Mouse (Mus musculus): ENCODE data around the gene Fastkd2.
A peak's percentile ranks its signal among the peaks of the same experiment; 100 is the strongest.

Gene Fastkd2

DNA sequence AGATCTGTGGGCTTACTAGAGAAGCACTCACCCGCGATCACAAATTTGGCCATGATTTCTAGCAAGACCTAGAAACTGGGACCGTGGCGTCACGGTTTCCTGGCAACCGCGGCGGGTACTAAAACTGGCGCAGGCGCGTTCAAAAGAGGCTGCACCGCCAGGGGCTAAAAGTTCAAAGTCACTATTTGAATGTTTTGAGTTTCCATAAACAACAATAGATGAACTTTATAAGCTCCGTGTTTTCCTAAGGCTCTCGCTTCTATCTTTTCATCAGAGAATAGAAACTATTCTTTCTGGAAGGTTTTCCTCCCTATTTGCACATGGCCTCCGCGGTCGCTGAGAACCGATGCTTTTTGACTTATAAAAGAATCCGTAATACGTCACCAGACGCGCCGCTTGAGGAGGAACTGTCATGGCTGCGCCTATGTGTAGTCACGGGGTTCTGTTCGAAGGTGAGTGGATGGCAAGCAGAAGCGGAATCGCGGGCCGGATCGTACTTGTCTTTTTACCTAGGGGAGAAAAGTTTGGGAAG is at the start of gene Fastkd2, which contains the start of gene Mdh1b:
Fastkd2 (plus strand) TSS at position 375 of the 532 bp plus-strand sequence.
Mdh1b (minus strand) TSS at position 79 of the 532 bp plus-strand sequence.
- peak; percentile 90 for DNase-seq (ENCODE audit: low read depth, low spot score)

DNA sequence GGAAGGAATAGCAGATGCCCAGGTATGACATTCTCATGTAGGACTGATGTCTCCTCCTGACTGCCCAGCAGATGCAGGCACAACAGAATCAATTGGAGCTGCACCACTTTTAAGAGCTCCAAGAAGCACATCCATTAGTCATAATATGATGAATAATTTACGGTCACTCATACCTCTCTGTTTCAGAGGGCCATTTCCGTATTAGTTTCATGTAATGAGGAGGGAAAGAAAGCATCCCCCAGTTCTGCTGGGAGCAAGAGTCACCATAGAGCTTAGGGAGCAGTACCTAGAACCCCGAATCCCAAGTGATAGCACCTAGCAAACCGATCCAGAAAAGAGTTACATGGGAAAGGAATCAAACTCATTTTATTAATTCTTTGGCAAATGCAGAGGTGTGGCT is 43.6 kb upstream of the Fastkd2 start, which contains the start of gene Dytn:
Dytn (minus strand) TSS at position 101 of the 400 bp plus-strand sequence.
- DNase-seq (ENCODE audit: low read depth, low spot score), result no peak

DNA sequence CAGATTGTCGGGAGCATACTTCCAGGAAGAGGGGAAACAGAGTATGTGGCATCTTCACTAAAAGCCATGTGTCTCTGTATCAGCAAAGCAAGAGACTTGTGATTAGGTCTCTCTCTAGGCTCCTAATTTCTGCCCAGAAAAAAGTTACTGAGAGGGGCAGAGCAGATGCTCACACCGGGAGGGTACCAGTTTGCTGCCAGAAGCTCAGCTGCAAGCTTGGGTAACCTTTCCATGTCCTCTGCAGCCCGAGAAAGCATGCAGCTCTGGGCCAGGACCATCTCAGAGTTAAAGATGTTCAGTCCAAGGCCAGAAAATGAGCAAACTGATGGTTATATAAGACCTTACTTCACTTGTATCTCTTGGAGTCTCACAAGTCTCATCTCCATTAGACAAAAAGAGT is 33.6 kb upstream of the Fastkd2 start:
- no peak for DNase-seq (ENCODE audit: low read depth, low spot score)

DNA sequence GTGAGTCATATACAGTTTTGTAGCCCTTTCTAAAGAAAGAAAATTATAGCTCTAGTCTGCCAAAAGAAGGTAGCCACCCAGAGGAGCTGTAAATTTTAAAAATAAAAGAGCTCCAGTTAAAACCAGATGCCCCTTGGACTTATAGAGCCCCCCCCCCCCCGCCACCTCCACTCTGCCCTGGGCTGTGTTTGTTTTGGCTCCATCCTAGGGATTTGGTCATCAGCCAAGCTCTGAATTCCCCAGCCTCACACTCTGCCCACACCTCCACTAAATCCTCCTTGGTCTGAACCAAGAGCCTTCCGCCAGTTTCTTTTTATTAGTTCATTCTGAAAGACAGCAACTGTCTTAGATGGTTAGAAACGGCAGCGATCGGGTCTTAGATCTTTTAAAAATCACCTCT is 24.7 kb upstream of the Fastkd2 start:
- no peak for DNase-seq (ENCODE audit: low read depth, low spot score)

DNA sequence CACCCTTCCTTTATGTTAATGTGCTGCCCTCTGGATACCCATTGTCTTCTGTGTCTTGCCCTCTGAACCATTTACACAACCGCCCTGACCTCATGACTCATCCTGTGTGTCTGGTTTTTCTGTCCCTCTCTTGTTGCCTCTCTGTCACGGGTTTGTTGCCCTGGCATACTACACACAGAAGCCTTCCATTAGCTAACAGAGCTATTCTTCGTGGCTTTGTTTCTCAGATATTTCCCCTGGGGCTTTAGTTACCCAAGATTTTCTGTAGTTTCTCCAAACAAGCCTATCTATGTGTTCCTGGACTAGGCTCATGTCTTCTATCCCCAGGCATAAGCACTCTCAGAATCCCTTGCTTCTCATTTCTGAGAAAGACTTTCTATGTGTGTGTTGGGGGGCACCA is 21.5 kb upstream of the Fastkd2 start:
- DNase-seq (ENCODE audit: low read depth, low spot score), result no peak

DNA sequence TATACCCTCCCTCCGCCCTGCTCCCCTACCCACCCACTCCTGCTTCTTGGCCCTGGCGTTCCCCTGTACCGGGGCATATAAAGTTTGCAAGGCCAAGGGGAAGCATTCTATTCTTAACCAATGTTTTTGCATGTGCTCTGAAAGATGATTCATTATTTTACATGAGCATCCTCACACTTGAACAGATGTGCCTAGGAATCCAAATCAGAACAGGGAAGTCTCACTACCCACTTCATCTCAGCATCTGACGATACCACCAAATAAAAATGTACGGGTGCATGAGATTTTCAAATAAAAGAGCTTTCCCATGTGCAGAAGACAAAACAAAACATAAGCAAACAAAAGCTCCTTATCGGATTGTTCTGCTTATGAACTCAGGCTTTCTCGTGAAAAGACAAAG is 10.3 kb upstream of the Fastkd2 start:
- no peak for DNase-seq (ENCODE audit: low read depth, low spot score)

DNA sequence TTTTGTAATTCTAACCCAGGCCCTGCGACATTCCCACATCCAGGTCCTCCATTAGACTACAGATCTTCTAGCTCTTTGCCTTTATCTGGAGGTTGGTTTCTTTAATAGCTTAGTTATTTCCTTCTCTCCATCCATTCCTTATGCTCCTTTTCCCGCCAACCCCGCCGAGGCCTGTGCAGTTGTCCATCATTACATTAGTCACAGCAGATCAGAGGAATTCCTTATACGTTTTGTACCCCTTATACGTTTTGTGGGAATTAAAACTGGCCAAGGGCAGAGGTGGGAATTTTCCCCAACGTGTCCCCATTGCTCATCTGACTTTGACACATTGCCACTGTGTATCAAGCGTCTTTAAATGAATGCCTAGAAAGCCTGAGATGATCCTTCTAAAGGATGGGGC is 618 bp upstream of the Fastkd2 start:
- no peak for DNase-seq (ENCODE audit: low read depth, low spot score)

DNA sequence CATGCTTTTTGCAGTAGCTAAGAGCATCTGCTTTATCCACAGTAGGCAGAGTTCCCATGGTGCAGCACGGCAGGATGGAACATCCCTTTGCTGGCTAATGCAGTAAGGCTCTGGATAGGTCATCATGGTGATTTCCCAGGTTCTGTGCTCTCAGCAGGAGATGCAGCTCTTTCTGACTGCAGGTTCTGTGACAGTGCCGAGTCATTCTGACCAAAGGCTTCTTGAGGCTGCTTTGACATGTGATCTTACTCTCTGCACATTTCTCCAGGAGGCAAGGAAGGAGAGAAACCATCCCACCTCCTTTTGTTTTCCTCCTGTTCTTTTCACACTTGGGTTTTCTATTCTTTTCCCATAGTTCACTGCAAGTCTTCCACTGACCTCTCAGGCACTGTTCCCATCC is 25.6 kb downstream of the Fastkd2 start:
- no peak for DNase-seq (ENCODE audit: low read depth, low spot score)

DNA sequence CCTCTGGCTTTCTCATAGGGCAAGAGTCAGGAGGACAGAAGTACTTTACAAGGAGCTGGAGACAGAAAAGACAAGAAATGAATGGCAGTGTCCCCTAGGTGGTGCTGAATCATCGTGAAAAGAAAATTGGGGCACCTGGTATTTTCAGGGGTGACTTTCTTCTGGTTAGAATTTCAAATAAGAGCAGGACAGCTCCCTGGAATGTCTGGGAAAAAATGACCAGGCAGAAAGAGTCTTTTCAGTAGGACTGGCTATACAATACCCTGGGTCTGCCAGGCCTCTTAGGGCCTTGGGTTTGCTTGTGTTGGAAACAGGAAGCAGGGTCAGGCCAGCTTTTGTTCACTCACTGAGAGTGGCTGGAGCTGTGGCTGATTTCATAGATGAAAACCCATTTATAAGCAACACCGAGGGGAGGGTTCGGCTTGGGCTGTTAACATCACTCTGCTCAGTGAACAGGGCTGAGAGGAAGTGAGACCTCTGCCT is 32.8 kb downstream of the Fastkd2 start:
- peak; percentile 59 for DNase-seq (ENCODE audit: low read depth, low spot score)

DNA sequence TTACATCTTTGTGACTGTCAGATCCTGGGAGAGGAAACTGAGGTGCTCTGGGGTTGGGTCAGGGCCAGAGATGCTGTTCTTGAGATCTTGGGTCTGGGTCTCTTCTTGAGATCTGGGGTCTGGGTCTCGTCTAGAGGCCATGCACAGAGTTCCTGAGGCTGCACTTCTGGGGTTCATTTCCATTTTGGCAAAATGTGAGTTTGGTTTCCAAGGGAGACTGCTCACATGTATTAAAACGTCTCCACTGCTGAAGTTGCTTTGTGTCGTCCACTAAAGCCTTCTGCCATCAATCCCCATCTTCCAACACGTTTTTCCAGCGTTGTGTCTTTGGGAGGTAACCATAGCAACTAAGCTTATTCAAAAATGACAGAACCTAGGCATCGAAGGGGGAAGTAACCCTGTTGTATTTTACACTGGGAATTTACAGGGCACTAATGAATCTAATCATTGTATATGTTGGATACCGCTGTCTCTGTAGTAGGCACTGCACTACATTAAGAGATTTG is 33.5 kb downstream of the Fastkd2 start:
- DNase-seq (ENCODE audit: low read depth, low spot score), result no peak

DNA sequence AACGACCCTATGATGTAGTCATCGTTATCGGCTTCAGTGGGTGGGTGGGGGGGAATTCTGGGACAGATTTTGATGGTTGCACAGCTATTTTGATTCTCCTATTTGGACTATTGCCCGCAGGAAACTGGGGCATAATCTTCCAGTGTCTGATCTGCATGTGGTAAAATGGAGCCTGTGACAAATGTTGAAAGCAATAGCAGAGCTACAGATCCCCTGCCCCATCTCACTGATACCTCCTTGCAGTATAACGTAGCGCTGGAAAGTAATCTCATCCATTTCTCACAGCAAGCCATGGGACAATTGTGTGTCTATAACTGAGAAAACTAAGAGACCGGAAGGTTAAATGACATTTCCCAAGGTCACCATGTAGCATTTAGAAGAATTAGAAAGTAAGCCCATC is 34.0 kb downstream of the Fastkd2 start:
- DNase-seq (ENCODE audit: low read depth, low spot score), result no peak

DNA sequence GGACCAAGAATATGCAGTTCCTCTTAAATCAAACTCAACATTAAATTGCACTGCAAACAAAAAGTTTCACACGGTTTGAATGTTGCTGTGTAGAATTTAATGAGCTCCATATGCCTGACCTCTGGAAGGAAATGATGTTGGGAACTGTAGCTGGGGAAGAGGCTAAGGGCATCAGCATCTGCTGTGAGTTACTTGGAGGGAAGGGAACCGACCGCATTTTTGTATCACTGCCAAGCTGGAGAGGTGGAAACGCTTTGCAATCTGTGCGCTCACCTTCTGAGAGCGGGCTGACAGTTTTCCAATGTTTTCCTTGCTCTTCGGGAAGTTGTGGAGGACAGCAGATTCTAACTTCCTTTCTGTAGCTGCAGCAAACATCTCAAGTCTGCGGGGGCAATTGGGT is 37.7 kb downstream of the Fastkd2 start:
- peak; percentile 68 for DNase-seq (ENCODE audit: low read depth, low spot score)

DNA sequence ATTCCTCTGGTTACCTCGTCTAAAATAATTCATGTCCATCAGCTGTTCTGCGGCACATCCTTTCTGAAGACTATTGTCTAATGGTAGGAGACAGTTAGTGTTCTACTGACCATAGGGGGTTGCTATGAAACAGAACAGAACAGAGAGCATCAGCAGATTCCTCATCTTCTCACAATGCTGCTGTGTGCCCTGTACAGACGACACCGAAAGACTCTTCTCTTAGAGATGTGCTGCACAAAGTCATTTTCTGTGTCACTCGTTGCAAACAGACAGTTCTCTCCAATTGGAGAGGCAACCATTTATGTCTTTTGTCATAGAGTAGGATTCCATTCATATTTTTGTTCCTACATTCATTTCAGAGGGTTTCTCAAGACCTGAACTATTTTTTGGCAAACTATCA is 38.8 kb downstream of the Fastkd2 start, which contains the start of gene 4933402D24Rik:
4933402D24Rik (minus strand) TSS at position 101 of the 400 bp plus-strand sequence.
- DNase-seq (ENCODE audit: low read depth, low spot score), result no peak

DNA sequence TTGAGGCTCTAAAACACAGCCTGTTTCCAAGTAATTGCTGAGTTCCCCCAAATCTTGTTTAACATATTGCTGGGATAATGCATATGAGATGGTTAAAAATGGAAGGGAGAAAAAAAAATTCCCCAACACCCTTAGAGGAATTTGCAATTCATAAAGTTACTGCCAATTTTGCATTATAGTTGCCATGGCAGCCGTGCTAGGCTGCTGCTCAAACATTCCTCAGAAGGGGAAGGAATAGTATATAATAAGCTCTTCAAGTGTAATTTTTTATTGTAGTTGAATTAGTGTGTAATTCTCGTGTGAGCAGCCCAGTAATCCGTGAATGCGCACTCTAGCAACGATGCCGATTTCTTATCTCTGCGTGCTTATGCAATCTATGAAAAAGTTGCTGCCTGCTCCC is 39.9 kb downstream of the Fastkd2 start:
- DNase-seq (ENCODE audit: low read depth, low spot score), result no peak

DNA sequence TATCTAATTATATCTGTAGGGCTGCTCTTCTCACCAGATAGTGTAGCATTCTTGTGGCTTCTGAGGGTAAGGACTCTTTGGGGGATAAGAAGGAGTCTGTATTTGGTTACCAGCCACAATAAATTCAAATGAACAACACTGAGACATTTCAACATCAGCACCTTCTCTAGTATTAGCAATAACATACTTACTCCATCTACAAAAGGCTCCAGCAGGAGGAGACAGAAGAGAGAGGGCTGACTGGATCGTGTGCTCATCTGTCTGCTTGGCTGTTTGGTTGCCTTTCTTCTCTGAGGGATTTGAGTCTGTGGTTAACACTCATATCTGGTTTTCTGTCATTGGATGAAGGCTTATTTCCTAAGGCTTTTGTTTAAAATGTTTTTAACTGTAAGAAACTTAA is 46.0 kb downstream of the Fastkd2 start:
- DNase-seq (ENCODE audit: low read depth, low spot score), result no peak

DNA sequence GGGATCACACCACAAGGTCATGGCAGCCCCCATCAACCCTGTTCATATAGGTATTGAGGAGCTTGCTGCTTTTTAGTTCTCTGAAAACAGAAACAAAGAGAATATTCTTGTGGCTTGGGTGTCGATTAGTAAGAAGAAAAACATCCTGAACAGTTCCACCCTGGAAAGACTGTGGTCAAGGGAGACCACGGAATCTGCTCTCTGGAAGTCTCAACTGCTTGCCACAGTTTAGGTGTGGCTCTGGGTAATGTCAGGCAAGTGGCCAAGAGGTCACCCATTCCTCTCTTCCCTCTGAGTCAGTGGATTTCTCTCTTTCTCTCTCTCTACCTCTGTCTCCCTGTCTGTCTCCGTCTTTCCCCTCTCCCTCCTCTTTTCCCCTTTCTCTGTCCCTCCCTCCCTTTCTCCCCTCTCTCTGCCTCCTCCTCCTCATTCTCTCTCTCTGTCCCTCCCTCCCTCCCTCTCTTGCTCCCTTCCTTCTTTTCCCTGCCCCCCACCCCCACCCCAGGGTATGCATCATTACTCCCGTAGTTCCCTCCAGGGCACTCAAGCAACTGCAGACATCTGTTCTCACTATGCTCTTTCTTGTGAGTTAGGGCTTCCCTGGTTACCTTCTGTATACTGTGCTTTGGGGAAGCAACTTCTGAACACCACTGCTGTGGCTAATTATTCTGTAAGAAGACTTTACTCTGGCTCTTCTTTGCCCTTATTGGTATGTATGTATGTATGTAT is 46.7 kb downstream of the Fastkd2 start:
- no peak for DNase-seq (ENCODE audit: low read depth, low spot score)

DNA sequence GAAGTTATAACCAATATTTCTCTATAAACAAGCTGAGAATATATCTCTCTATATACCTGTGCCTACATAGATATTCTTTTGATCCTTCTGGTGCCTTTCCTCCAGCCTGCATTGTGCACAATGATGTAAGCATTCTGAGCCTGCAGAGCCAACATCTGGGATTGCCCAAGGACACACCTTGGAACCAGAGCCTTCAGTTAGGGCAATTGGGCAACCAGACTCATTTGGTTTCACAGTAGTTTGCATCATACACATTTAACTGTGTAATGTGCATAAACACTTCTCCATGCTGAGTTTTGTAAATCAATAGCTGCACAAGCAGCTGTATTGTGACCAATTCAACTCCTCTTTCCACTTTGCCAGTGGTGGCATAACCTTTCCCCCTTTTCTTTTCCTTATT is 63.9 kb downstream of the Fastkd2 start:
- DNase-seq (ENCODE audit: low read depth, low spot score), result no peak

Measured in forelimb bud, embryonic 11.5 days (tissue).